In the genomic region with DNA sequence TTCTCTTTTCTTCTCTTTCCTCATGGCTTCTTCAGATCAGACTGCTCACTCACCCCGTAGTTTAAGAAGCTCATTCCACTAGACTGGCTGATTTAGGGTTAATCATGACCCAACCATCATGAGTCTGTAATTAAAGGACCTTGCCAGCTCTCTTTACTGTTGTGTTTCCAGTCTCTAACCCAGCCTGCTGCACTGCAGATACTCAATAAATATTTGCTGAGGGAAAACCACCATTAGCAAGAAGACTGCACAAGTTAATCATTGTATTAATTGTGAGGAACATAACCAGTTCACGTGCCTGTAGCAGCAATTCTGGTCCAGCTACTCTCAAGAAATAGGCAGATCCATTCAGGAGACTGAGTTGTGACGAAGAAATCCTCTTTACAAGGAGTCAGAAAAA, we compare ENCODE assay signal across 11 mouse cellular contexts.
"Had no signal": no experiment of that assay in that cellular context is flagged by ENCODE, and none has a peak within 500 bp of the region (broad histone marks: within the 10 kb centered on the region; RNA-seq: fewer than 3 reads in every experiment).

No protein-coding gene starts in this region.

- H3K36me3 ChIP-seq: liver, embryonic 13.5 days; midbrain, embryonic 13.5 days had no signal

- H3K4me2 ChIP-seq: hindbrain, embryonic 12.5 days; limb, embryonic 15.5 days; liver, embryonic 13.5 days; midbrain, embryonic 13.5 days had no signal

- DNase-seq: layer of hippocampus, adult 9-11 months; layer of hippocampus, postnatal 36 days; liver, embryonic 13.5 days; lung, adult 18-20 months; right cerebral cortex, postnatal 14 days; thymus, postnatal 4 days had no signal

- H3K27ac ChIP-seq: hindbrain, embryonic 12.5 days; limb, embryonic 15.5 days; liver, embryonic 13.5 days; midbrain, embryonic 13.5 days had no signal

- H3K4me3 ChIP-seq: hindbrain, embryonic 12.5 days; limb, embryonic 15.5 days; liver, embryonic 13.5 days; midbrain, embryonic 13.5 days had no signal

- ATAC-seq: hindbrain, embryonic 16.5 days; inflammation-experienced regulatory T-cells, adult 6 months; midbrain, embryonic 13.5 days had no signal

- H3K9me3 ChIP-seq: hindbrain, embryonic 12.5 days; limb, embryonic 15.5 days; liver, embryonic 13.5 days; midbrain, embryonic 13.5 days had no signal

- H3K27me3 ChIP-seq: hindbrain, embryonic 12.5 days; limb, embryonic 15.5 days; liver, embryonic 13.5 days; midbrain, embryonic 13.5 days had no signal

- H3K9ac ChIP-seq: hindbrain, embryonic 12.5 days; limb, embryonic 15.5 days; liver, embryonic 13.5 days; midbrain, embryonic 13.5 days had no signal

- H3K4me1 ChIP-seq: hindbrain, embryonic 12.5 days; liver, embryonic 13.5 days had no signal
